Mouse (Mus musculus): Measurements from ENCODE around the gene Dach1. TPM values are rescaled to one million over a fixed set of nuclear protein-coding genes. Genes with fewer than 3 reads are reported as not detected.

The Dach1 gene
- total RNA-seq, 2 experiments from 2014 or later: 7.9 to 12.5 TPM

- no peak for ATAC-seq (replicated peaks; ENCODE audit: low FRiP score, low TSS enrichment, poor library complexity, severe bottlenecking)
Observed at GRCm38 (mm10) chr14:97944643-97945268, 224.8 kb downstream of the Dach1 start.

GRCm38 (mm10) chr14:97942361-97942760 is 227.2 kb downstream of the Dach1 start:
- no peak for ATAC-seq (replicated peaks; ENCODE audit: low FRiP score, low TSS enrichment, poor library complexity, severe bottlenecking)

GRCm38 (mm10) chr14:97896622-97897021 is 272.9 kb downstream of the Dach1 start:
- peak; percentile 59; the same call in 1 of the 2 replicates for ATAC-seq (replicated peaks; ENCODE audit: low FRiP score, low TSS enrichment, poor library complexity, severe bottlenecking)

GRCm38 (mm10) chr14:97881976-97882375 is 287.6 kb downstream of the Dach1 start:
- ATAC-seq (replicated peaks; ENCODE audit: low FRiP score, low TSS enrichment, poor library complexity, severe bottlenecking): peak; percentile 71; the same call in 1 of the 2 replicates

- no peak for ATAC-seq (replicated peaks; ENCODE audit: low FRiP score, low TSS enrichment, poor library complexity, severe bottlenecking)
Observed at GRCm38 (mm10) chr14:97871001-97871400, 298.6 kb downstream of the Dach1 start.

- no peak for ATAC-seq (replicated peaks; ENCODE audit: low FRiP score, low TSS enrichment, poor library complexity, severe bottlenecking)
Observed at GRCm38 (mm10) chr14:97858384-97858783, 311.2 kb downstream of the Dach1 start.

GRCm38 (mm10) chr14:97857276-97857675 is 312.3 kb downstream of the Dach1 start:
- ATAC-seq (replicated peaks; ENCODE audit: low FRiP score, low TSS enrichment, poor library complexity, severe bottlenecking): no peak

- ATAC-seq (replicated peaks; ENCODE audit: low FRiP score, low TSS enrichment, poor library complexity, severe bottlenecking): no peak
Observed at GRCm38 (mm10) chr14:97855345-97855744, 314.2 kb downstream of the Dach1 start.

- no peak for ATAC-seq (replicated peaks; ENCODE audit: low FRiP score, low TSS enrichment, poor library complexity, severe bottlenecking)
Observed at GRCm38 (mm10) chr14:97850486-97850885, 319.1 kb downstream of the Dach1 start.

GRCm38 (mm10) chr14:97847641-97848040 is 321.9 kb downstream of the Dach1 start:
- no peak for ATAC-seq (replicated peaks; ENCODE audit: low FRiP score, low TSS enrichment, poor library complexity, severe bottlenecking)

GRCm38 (mm10) chr14:97839275-97839674 is 330.3 kb downstream of the Dach1 start:
- ATAC-seq (replicated peaks; ENCODE audit: low FRiP score, low TSS enrichment, poor library complexity, severe bottlenecking): no peak

GRCm38 (mm10) chr14:97829865-97830264 is 339.7 kb downstream of the Dach1 start:
- 0 out of 2 replicates have a peak, but pooled peaks have one; percentile 55 for ATAC-seq (replicated peaks; ENCODE audit: low FRiP score, low TSS enrichment, poor library complexity, severe bottlenecking)

GRCm38 (mm10) chr14:97814555-97815175 is 354.9 kb downstream of the Dach1 start:
- no peak for ATAC-seq (replicated peaks; ENCODE audit: low FRiP score, low TSS enrichment, poor library complexity, severe bottlenecking)

- ATAC-seq (replicated peaks; ENCODE audit: low FRiP score, low TSS enrichment, poor library complexity, severe bottlenecking): no peak
Observed at GRCm38 (mm10) chr14:97813557-97813956, 356.0 kb downstream of the Dach1 start.

- ATAC-seq (replicated peaks; ENCODE audit: low FRiP score, low TSS enrichment, poor library complexity, severe bottlenecking): no peak
Observed at GRCm38 (mm10) chr14:97795385-97795952, 374.1 kb downstream of the Dach1 start.

- ATAC-seq (replicated peaks; ENCODE audit: low FRiP score, low TSS enrichment, poor library complexity, severe bottlenecking): no peak
Observed at GRCm38 (mm10) chr14:97774135-97774767, 395.3 kb downstream of the Dach1 start.

- ATAC-seq (replicated peaks; ENCODE audit: low FRiP score, low TSS enrichment, poor library complexity, severe bottlenecking): no peak
Observed at GRCm38 (mm10) chr14:97754400-97754799, 415.2 kb downstream of the Dach1 start.

- ATAC-seq (replicated peaks; ENCODE audit: low FRiP score, low TSS enrichment, poor library complexity, severe bottlenecking): no peak
Observed at GRCm38 (mm10) chr14:97753973-97754372, 415.6 kb downstream of the Dach1 start.

GRCm38 (mm10) chr14:97743252-97743651 is 426.3 kb downstream of the Dach1 start:
- no peak for ATAC-seq (replicated peaks; ENCODE audit: low FRiP score, low TSS enrichment, poor library complexity, severe bottlenecking)

- ATAC-seq (replicated peaks; ENCODE audit: low FRiP score, low TSS enrichment, poor library complexity, severe bottlenecking): no peak
Observed at GRCm38 (mm10) chr14:97742785-97743184, 426.8 kb downstream of the Dach1 start.
